Mouse (Mus musculus): ENCODE results near the gene Eif4g3.

Gene Eif4g3

GRCm38 (mm10) chr4:138217951-138218685 is 225.3 kb downstream of the Eif4g3 start:
- peak; percentile 22 to 65 for DNase-seq (ENCODE audit: low spot score in 2 of 2)

- no peak for DNase-seq (ENCODE audit: low spot score in 2 of 2)
Observed at GRCm38 (mm10) chr4:138219331-138219730, 226.5 kb downstream of the Eif4g3 start.

- DNase-seq (ENCODE audit: low spot score in 2 of 2) = no peak
Observed at GRCm38 (mm10) chr4:138220761-138221160, 227.9 kb downstream of the Eif4g3 start.

GRCm38 (mm10) chr4:138221406-138221805 is 228.6 kb downstream of the Eif4g3 start:
- DNase-seq (ENCODE audit: low spot score in 2 of 2) = no peak

GRCm38 (mm10) chr4:138222396-138222795 is 229.6 kb downstream of the Eif4g3 start:
- no peak for DNase-seq (ENCODE audit: low spot score in 2 of 2)

- no peak for DNase-seq (ENCODE audit: low spot score in 2 of 2)
Observed at GRCm38 (mm10) chr4:138223623-138224022, 230.8 kb downstream of the Eif4g3 start.

GRCm38 (mm10) chr4:138246756-138247665 is 254.2 kb downstream of the Eif4g3 start:
- no peak for DNase-seq (ENCODE audit: low spot score in 2 of 2)

GRCm38 (mm10) chr4:138250088-138250960 is 257.5 kb downstream of the Eif4g3 start, which contains the start of the genes Sh2d5 and Kif17:
Gene Sh2d5 (plus strand): TSS chr4:138250403.
Gene Kif17 (plus strand): TSS chr4:138250435.
- peak; percentile 76 to 87 for DNase-seq (ENCODE audit: low spot score in 2 of 2)

GRCm38 (mm10) chr4:138251819-138252218 is 259.0 kb downstream of the Eif4g3 start:
- DNase-seq (ENCODE audit: low spot score in 2 of 2) = no peak

GRCm38 (mm10) chr4:138252231-138252630 is 259.4 kb downstream of the Eif4g3 start:
- DNase-seq (ENCODE audit: low spot score in 2 of 2) = no peak

GRCm38 (mm10) chr4:138257116-138257687 is 264.4 kb downstream of the Eif4g3 start:
- peak in 1 of 2 experiments; percentile 16 for DNase-seq (ENCODE audit: low spot score in 2 of 2)
